Mouse (Mus musculus): Measurements from ENCODE around the gene Msto1. TPM values are rescaled to one million over a fixed set of nuclear protein-coding genes. Genes with fewer than 3 reads are reported as not detected.
"Not testable (repeated sequence)": the region's sequence is repeated elsewhere in the genome, so short reads cannot be mapped to it uniquely, and the experiment has no call there.

Msto1 gene
- polyA plus RNA-seq (2015; fragmentation: Nextera tagmentation; extraction: Ambion mirVana): 39.8 and 42.8 TPM in 2 replicates

GRCm38 (mm10) chr3:88913511-88914383 lies at the start of gene Msto1:
Gene Msto1 (minus strand): TSS chr3:88913999.
- under 1% methylated on average over 60 of the region's 62 CpGs for WGBS
- ATAC-seq (ENCODE audit: insufficient number of reproducible peaks, low FRiP score, low TSS enrichment, low read depth): peak; percentile 96
- peaks cover 16% of the 10 kb centered on the region; the same call in 1 of the 2 replicates for H3K4me1 ChIP-seq
- H3K9ac ChIP-seq: peak within 1 kb of the TSS; percentile 56
- no peaks in the 10 kb centered on the region for H3K9me3 ChIP-seq (replicated peaks)
- no peaks in the 10 kb centered on the region for H3K27me3 ChIP-seq
- peak within 1 kb of the TSS; percentile 59 for H3K4me3 ChIP-seq (replicated peaks)
- peak within 1 kb of the TSS; percentile 73 for H3K4me2 ChIP-seq (replicated peaks)
- H3K36me3 ChIP-seq: peaks cover 36% of the 10 kb centered on the region
- H3K27ac ChIP-seq (replicated peaks): peak within 1 kb of the TSS; percentile 90

GRCm38 (mm10) chr3:88963211-88963610 lies 49.4 kb upstream of the Msto1 start:
- ATAC-seq (ENCODE audit: insufficient number of reproducible peaks, low FRiP score, low TSS enrichment, low read depth): not testable (repeated sequence)

GRCm38 (mm10) chr3:88953736-88954135 lies 39.9 kb upstream of the Msto1 start:
- H3K9me3 ChIP-seq (replicated peaks): no peaks in the 10 kb centered on the region
- H3K4me3 ChIP-seq (replicated peaks): no peak overlapping the region
- no peak overlapping the region for H3K9ac ChIP-seq
- H3K4me2 ChIP-seq (replicated peaks): no peak overlapping the region
- H3K4me1 ChIP-seq: peaks cover 11% of the 10 kb centered on the region
- H3K36me3 ChIP-seq: no peaks in the 10 kb centered on the region
- H3K27me3 ChIP-seq: no peaks in the 10 kb centered on the region
- no peak overlapping the region for H3K27ac ChIP-seq (replicated peaks)
- ATAC-seq (ENCODE audit: insufficient number of reproducible peaks, low FRiP score, low TSS enrichment, low read depth): no peak

More at GRCm38 (mm10) chr3:88963211-88963610, 49.4 kb upstream of the Msto1 start:
- H3K27ac ChIP-seq (replicated peaks); H3K4me1 ChIP-seq; H3K4me3 ChIP-seq (replicated peaks); H3K4me2 ChIP-seq (replicated peaks); H3K9ac ChIP-seq; H3K9me3 ChIP-seq (replicated peaks); H3K27me3 ChIP-seq: not testable (repeated sequence)
- H3K36me3 ChIP-seq: peaks cover 18% of the 10 kb centered on the region

GRCm38 (mm10) chr3:88953246-88953645 lies 39.4 kb upstream of the Msto1 start:
- no peak overlapping the region for H3K4me3 ChIP-seq (replicated peaks)
- peaks cover 15% of the 10 kb centered on the region for H3K4me1 ChIP-seq
- WGBS: 81% methylated on average over 4 of the region's 4 CpGs
- no peak overlapping the region for H3K27ac ChIP-seq (replicated peaks)
- ATAC-seq (ENCODE audit: insufficient number of reproducible peaks, low FRiP score, low TSS enrichment, low read depth): no peak
- H3K9me3 ChIP-seq (replicated peaks): no peaks in the 10 kb centered on the region
- H3K36me3 ChIP-seq: no peaks in the 10 kb centered on the region
- H3K27me3 ChIP-seq: no peaks in the 10 kb centered on the region
- H3K4me2 ChIP-seq (replicated peaks): no peak overlapping the region
- no peak overlapping the region for H3K9ac ChIP-seq

GRCm38 (mm10) chr3:88951327-88951800 lies 37.6 kb upstream of the Msto1 start:
- peak overlapping the region; percentile 51 for H3K4me2 ChIP-seq (replicated peaks)
- no peaks in the 10 kb centered on the region for H3K36me3 ChIP-seq
- peak overlapping the region; percentile 100 for H3K27ac ChIP-seq (replicated peaks)
- H3K4me3 ChIP-seq (replicated peaks): peak overlapping the region; percentile 89
- H3K27me3 ChIP-seq: no peaks in the 10 kb centered on the region
- ATAC-seq (ENCODE audit: insufficient number of reproducible peaks, low FRiP score, low TSS enrichment, low read depth): no peak
- no peaks in the 10 kb centered on the region for H3K9me3 ChIP-seq (replicated peaks)
- peak overlapping the region; percentile 96 for H3K9ac ChIP-seq
- H3K4me1 ChIP-seq: peaks cover 23% of the 10 kb centered on the region
- 0% methylated on average over 5 of the region's 5 CpGs for WGBS

- Histone ChIP-seq H3K36me3 (no peaks in the 10 kb centered on the region), H3K4me2 (replicated peaks) (peak within 1 kb of the TSS; percentile 57), H3K27me3 (no peaks in the 10 kb centered on the region), H3K4me1 (peaks cover 23% of the 10 kb centered on the region), H3K4me3 (replicated peaks) (peak within 1 kb of the TSS; percentile 89), H3K9me3 (replicated peaks) (no peaks in the 10 kb centered on the region), H3K9ac (peak within 1 kb of the TSS; percentile 96), H3K27ac (replicated peaks) (peak within 1 kb of the TSS; percentile 100)
- peak; percentile 72 for ATAC-seq (ENCODE audit: insufficient number of reproducible peaks, low FRiP score, low TSS enrichment, low read depth)
- WGBS: under 1% methylated on average over 39 of the region's 64 CpGs
Observed at GRCm38 (mm10) chr3:88950576-88951326, 37.0 kb upstream of the Msto1 start, which contains the start of the genes Ash1l and Dap3. Gene Ash1l (plus strand): TSS chr3:88950622. Gene Dap3 (minus strand): TSS chr3:88951181.

GRCm38 (mm10) chr3:88949786-88950575 lies 36.2 kb upstream of the Msto1 start:
- 1% methylated on average over 74 of the region's 92 CpGs for WGBS
- H3K4me3 ChIP-seq (replicated peaks): peak overlapping the region; percentile 89
- H3K27me3 ChIP-seq: no peaks in the 10 kb centered on the region
- H3K9ac ChIP-seq: peak overlapping the region; percentile 96
- no peaks in the 10 kb centered on the region for H3K36me3 ChIP-seq
- peak overlapping the region; percentile 100 for H3K27ac ChIP-seq (replicated peaks)
- H3K9me3 ChIP-seq (replicated peaks): no peaks in the 10 kb centered on the region
- H3K4me2 ChIP-seq (replicated peaks): peak overlapping the region; percentile 57
- H3K4me1 ChIP-seq: peaks cover 23% of the 10 kb centered on the region
- ATAC-seq (ENCODE audit: insufficient number of reproducible peaks, low FRiP score, low TSS enrichment, low read depth): peak; percentile 93

GRCm38 (mm10) chr3:88944109-88944508 lies 30.3 kb upstream of the Msto1 start:
- WGBS: 93% methylated on average over 4 of the region's 4 CpGs
- H3K4me3 ChIP-seq (replicated peaks): no peak overlapping the region
- no peak for ATAC-seq (ENCODE audit: insufficient number of reproducible peaks, low FRiP score, low TSS enrichment, low read depth)

GRCm38 (mm10) chr3:88942316-88942880 lies 28.6 kb upstream of the Msto1 start:
- Histone ChIP-seq H3K27me3 (no peaks in the 10 kb centered on the region), H3K36me3 (peaks cover 35% of the 10 kb centered on the region), H3K4me2 (replicated peaks) (no peak overlapping the region), H3K27ac (replicated peaks) (no peak overlapping the region), H3K9me3 (replicated peaks) (no peaks in the 10 kb centered on the region), H3K4me3 (replicated peaks) (no peak overlapping the region), H3K9ac (no peak overlapping the region), H3K4me1 (peaks cover 1% of the 10 kb centered on the region; the same call in 1 of the 2 replicates)
- WGBS: 93% methylated on average over 10 of the region's 10 CpGs
- ATAC-seq (ENCODE audit: insufficient number of reproducible peaks, low FRiP score, low TSS enrichment, low read depth): no peak

More at GRCm38 (mm10) chr3:88944109-88944508, 30.3 kb upstream of the Msto1 start:
- no peak overlapping the region for H3K27ac ChIP-seq (replicated peaks)
- no peaks in the 10 kb centered on the region for H3K27me3 ChIP-seq
- no peak overlapping the region for H3K9ac ChIP-seq
- peaks cover 26% of the 10 kb centered on the region for H3K36me3 ChIP-seq
- H3K4me2 ChIP-seq (replicated peaks): no peak overlapping the region
- H3K9me3 ChIP-seq (replicated peaks): no peaks in the 10 kb centered on the region
- H3K4me1 ChIP-seq: peaks cover 16% of the 10 kb centered on the region

GRCm38 (mm10) chr3:88939749-88940148 lies 25.9 kb upstream of the Msto1 start:
- no peak for ATAC-seq (ENCODE audit: insufficient number of reproducible peaks, low FRiP score, low TSS enrichment, low read depth)
- no peak overlapping the region for H3K9ac ChIP-seq
- no peak overlapping the region for H3K4me2 ChIP-seq (replicated peaks)
- no peak overlapping the region for H3K4me3 ChIP-seq (replicated peaks)
- peaks cover 53% of the 10 kb centered on the region for H3K36me3 ChIP-seq
- no peaks in the 10 kb centered on the region for H3K9me3 ChIP-seq (replicated peaks)
- 62% methylated on average over 3 of the region's 3 CpGs for WGBS
- no peaks in the 10 kb centered on the region for H3K27me3 ChIP-seq
- H3K27ac ChIP-seq (replicated peaks): no peak overlapping the region
- no peaks in the 10 kb centered on the region for H3K4me1 ChIP-seq

Data from embryonic facial prominence, embryonic 15.5 days (tissue).